Mouse (Mus musculus) heart, postnatal 4 days (tissue): ENCODE results near the gene Barx2. TPM values are rescaled to one million over a fixed set of nuclear protein-coding genes. Genes with fewer than 3 reads are reported as not detected.

Experiments used
- DNase-seq: peaks from one replicate; pipeline ENCODE4 v3.0.0; 2021
- total RNA-seq, 2 experiments: library from RNA; stranded (reverse); gene quantifications; 2 replicates each; pipeline ENCODE4 v1.2.3; 2021

Gene Barx2
- total RNA-seq, 2 experiments from 2014 or later = 0.14 TPM; not detected in 1

- DNase-seq = no peak
Measured at GRCm38 (mm10) chr9:31886258-31886657, 27.0 kb downstream of the Barx2 start.

GRCm38 (mm10) chr9:31882376-31882775 lies 30.9 kb downstream of the Barx2 start:
- no peak for DNase-seq

- no peak for DNase-seq
Measured at GRCm38 (mm10) chr9:31875556-31875955, 37.7 kb downstream of the Barx2 start.

GRCm38 (mm10) chr9:31874236-31874635 lies 39.0 kb downstream of the Barx2 start:
- no peak for DNase-seq

- DNase-seq = no peak
Measured at GRCm38 (mm10) chr9:31871410-31871809, 41.9 kb downstream of the Barx2 start.

- DNase-seq = no peak
Measured at GRCm38 (mm10) chr9:31868823-31869460, 44.3 kb downstream of the Barx2 start.

GRCm38 (mm10) chr9:31863830-31864229 lies 49.4 kb downstream of the Barx2 start:
- no peak for DNase-seq

- no peak for DNase-seq
Measured at GRCm38 (mm10) chr9:31859446-31859845, 53.8 kb downstream of the Barx2 start.

GRCm38 (mm10) chr9:31858720-31859340 lies 54.4 kb downstream of the Barx2 start:
- DNase-seq = peak; percentile 41

- DNase-seq = no peak
Measured at GRCm38 (mm10) chr9:31857512-31857911, 55.8 kb downstream of the Barx2 start.

GRCm38 (mm10) chr9:31856437-31856836 lies 56.8 kb downstream of the Barx2 start:
- DNase-seq = no peak

- DNase-seq = no peak
Measured at GRCm38 (mm10) chr9:31855668-31856067, 57.6 kb downstream of the Barx2 start.

GRCm38 (mm10) chr9:31851710-31852109 lies 61.6 kb downstream of the Barx2 start:
- no peak for DNase-seq

GRCm38 (mm10) chr9:31850706-31851105 lies 62.6 kb downstream of the Barx2 start:
- DNase-seq = no peak

GRCm38 (mm10) chr9:31849387-31849786 lies 63.9 kb downstream of the Barx2 start:
- DNase-seq = no peak

- DNase-seq = no peak
Measured at GRCm38 (mm10) chr9:31844614-31845013, 68.6 kb downstream of the Barx2 start.

- DNase-seq = no peak
Measured at GRCm38 (mm10) chr9:31841108-31841815, 72.0 kb downstream of the Barx2 start.

- no peak for DNase-seq
Measured at GRCm38 (mm10) chr9:31840571-31840970, 72.7 kb downstream of the Barx2 start.

GRCm38 (mm10) chr9:31840037-31840436 lies 73.2 kb downstream of the Barx2 start:
- no peak for DNase-seq

GRCm38 (mm10) chr9:31839106-31840027 lies 73.9 kb downstream of the Barx2 start:
- DNase-seq = no peak

- DNase-seq = no peak
Measured at GRCm38 (mm10) chr9:31838047-31838446, 75.2 kb downstream of the Barx2 start.

GRCm38 (mm10) chr9:31808753-31809152 lies 104.5 kb downstream of the Barx2 start:
- DNase-seq = no peak

GRCm38 (mm10) chr9:31802641-31803040 lies 110.6 kb downstream of the Barx2 start:
- DNase-seq = no peak
